Mouse (Mus musculus) limb, embryonic 14.5 days (tissue): ENCODE results near the gene Zbtb39. TPM values are rescaled to one million over a fixed set of nuclear protein-coding genes. Genes with fewer than 3 reads are reported as not detected.

Experiments
- ATAC-seq: fragments of 200-750 bp; cut with Nextera tagmentation; 2 replicates; pipeline ENCODE4 v1.8.0; 2017; ENCODE audit warnings: low read depth, moderate number of reproducible peaks, moderate TSS enrichment; ENCODE audit not compliant: low FRiP score
- DNase-seq: peaks from one replicate; pipeline ENCODE4 v3.0.0-alpha.2; 2015; ENCODE audit warnings: low spot score
- H3K27ac ChIP-seq: fragments of 300-500 bp; sonication (generic); replicated peaks from 2 replicates; pipeline ENCODE4 v1.5.1; 2014; ENCODE audit warnings: low read depth, mild to moderate bottlenecking, low read length, moderate library complexity, mixed read lengths
- H3K27me3 ChIP-seq: fragments of 300-500 bp; sonication (generic); 2 replicates; pipeline ENCODE4 v1.6.1; 2014; ENCODE audit warnings: low read length, mixed read lengths; ENCODE audit not compliant: control insufficient read depth, insufficient read depth
- H3K36me3 ChIP-seq: fragments of 300-500 bp; sonication (generic); 2 replicates; pipeline ENCODE4 v1.6.1; 2014; ENCODE audit warnings: mild to moderate bottlenecking, low read length, moderate library complexity, mixed read lengths; ENCODE audit not compliant: control insufficient read depth, insufficient read depth
- H3K4me1 ChIP-seq: fragments of 300-500 bp; sonication (generic); 2 replicates; pipeline ENCODE4 v1.6.1; 2014; ENCODE audit warnings: antibody characterized with exemption, low read length, mixed read lengths; ENCODE audit not compliant: control insufficient read depth, insufficient read depth
- H3K4me2 ChIP-seq: fragments of 300-500 bp; sonication (generic); replicated peaks from 2 replicates; pipeline ENCODE4 v1.6.1; 2014; ENCODE audit warnings: low read depth, mild to moderate bottlenecking, low read length, moderate library complexity; ENCODE audit not compliant: severe bottlenecking
- H3K4me3 ChIP-seq: fragments of 300-500 bp; sonication (generic); replicated peaks from 2 replicates; pipeline ENCODE4 v1.5.1; 2014; ENCODE audit warnings: low read length
- H3K9ac ChIP-seq: fragments of 300-500 bp; sonication (generic); 2 replicates; pipeline ENCODE4 v1.6.1; 2014; ENCODE audit warnings: mild to moderate bottlenecking, low read depth, low read length, moderate library complexity; ENCODE audit not compliant: severe bottlenecking
- H3K9me3 ChIP-seq: fragments of 300-500 bp; sonication (generic); 2 replicates; pipeline ENCODE4 v1.6.1; 2016; ENCODE audit warnings: low read length; ENCODE audit not compliant: control insufficient read depth
- POLR2A ChIP-seq: fragments of 200-500 bp; IDR thresholded peaks from 2 replicates; pipeline ENCODE4 v1.8.0; 2012; ENCODE audit warnings: inconsistent platforms, mild to moderate bottlenecking, moderate library complexity, borderline replicate concordance; ENCODE audit not compliant: insufficient read depth, insufficient read length; ENCODE audit errors: extremely low read depth
- WGBS: fragments of 180-500 bp; shearing (Covaris S2); extraction: QIAGEN DNeasy Blood & Tissue Kit; methylation state at CpG from one replicate; pipeline ENCODE4 v1.1.7; 2014; 5-methylcytosine and 5-hydroxymethylcytosine counted together
- polyA plus RNA-seq, 2 experiments: library from polyadenylated mRNA; depleted of rRNA in 1 of 2; stranded (reverse) in 1 of 2; unstranded in 1 of 2; fragments of >200 nt; fragmentation: Nextera tagmentation in 1 of 2; extraction: Ambion mirVana in 1 of 2; gene quantifications; 2 replicates each; pipeline versions ENCODE4 v1.2.1 to v1.2.3; 2012 to 2014

Gene Zbtb39
- polyA plus RNA-seq, 2 experiments, result 4.2 to 10.7 TPM

DNA sequence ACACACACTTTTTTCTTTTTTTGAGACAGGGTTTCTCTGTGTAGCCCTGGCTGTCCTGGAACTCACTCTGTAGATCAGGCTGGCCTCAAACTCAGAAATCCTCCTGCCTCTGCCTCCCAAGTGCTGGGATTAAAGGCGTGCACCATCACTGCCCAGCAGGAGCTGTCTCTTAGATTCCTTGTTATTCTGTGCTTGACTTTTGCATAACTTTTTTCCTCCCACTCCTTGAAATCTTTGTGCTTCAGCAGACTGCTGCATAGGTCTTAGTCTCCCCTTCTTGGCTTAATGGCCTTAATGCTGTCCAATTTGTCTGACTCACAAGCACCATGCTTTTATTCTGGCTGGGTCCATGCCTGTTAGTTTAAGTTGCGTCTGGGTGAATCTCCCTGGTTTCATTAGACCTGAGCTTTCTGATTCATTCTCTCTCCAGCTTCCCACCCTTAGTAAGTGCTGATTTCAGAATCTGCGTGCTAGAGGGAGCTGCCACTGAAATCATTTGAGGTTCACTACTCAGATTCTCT lies 30.4 kb upstream of the Zbtb39 start:
- 83% methylated on average over 3 of the region's 3 CpGs for WGBS
- no peak for ATAC-seq
- no peaks in the 10 kb centered on the region for H3K36me3 ChIP-seq

DNA sequence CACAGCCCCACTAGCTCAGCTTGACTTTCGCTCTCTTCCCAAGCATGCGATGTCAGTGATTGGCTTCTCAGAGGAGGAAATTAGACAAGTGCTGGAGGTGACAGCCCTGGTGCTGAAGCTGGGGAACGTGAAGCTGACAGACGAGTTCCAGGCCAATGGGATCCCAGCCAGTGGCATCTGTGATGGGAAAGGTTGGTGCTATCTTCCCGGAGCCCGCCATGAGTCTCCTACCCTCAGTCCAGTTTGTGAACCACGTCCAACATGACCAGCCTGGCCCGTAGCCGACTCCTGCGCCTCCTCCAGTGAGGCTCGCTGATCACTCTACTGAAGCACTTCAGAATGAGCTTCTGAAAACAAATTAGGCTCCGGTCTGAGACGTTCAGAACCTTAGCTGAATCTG lies 29.0 kb upstream of the Zbtb39 start:
- H3K4me1 ChIP-seq, result no peaks in the 10 kb centered on the region; the same call in 1 of the 2 replicates
- no peak for ATAC-seq
- WGBS, result 80% methylated on average over 13 of the region's 13 CpGs
- no peaks in the 10 kb centered on the region for H3K36me3 ChIP-seq
- H3K4me3 ChIP-seq, result no peak overlapping the region
- no peaks in the 10 kb centered on the region for H3K27me3 ChIP-seq
- DNase-seq, result no peak
- no peak overlapping the region for H3K27ac ChIP-seq
- no peak for TF ChIP-seq POLR2A
- no peak overlapping the region for H3K9ac ChIP-seq
- no peak overlapping the region for H3K4me2 ChIP-seq
- H3K9me3 ChIP-seq, result no peaks in the 10 kb centered on the region

More for the DNA sequence above, 30.4 kb upstream of the Zbtb39 start:
- Histone ChIP-seq H3K27me3 (no peaks in the 10 kb centered on the region), H3K4me3 (no peak overlapping the region), H3K9ac (no peak overlapping the region), H3K4me1 (no peaks in the 10 kb centered on the region; the same call in 1 of the 2 replicates), H3K27ac (no peak overlapping the region), H3K9me3 (no peaks in the 10 kb centered on the region), H3K4me2 (no peak overlapping the region)
- TF ChIP-seq POLR2A, result no peak
- no peak for DNase-seq

DNA sequence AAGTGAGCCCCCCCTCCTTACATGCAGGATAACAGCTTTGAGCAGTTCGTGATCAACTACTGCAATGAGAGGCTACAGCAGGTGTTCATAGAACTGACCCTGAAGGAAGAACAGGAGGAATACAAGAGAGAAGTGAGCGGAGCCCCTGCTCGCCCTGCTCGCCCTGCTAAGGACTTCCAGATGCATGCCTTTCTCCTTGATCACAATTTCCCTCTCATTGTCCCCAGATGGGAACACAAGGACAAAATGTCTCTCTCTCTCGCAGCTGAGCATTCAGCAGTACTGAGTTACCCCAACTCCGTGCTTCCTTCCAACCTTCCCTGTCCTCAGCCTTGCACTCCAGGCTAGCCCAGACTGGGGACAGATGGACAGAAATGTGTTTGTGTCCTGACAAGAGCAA lies 26.6 kb upstream of the Zbtb39 start:
- ATAC-seq, result no peak
- Histone ChIP-seq H3K27ac (no peak overlapping the region), H3K4me2 (no peak overlapping the region), H3K9ac (no peak overlapping the region), H3K27me3 (no peaks in the 10 kb centered on the region), H3K4me3 (no peak overlapping the region), H3K36me3 (no peaks in the 10 kb centered on the region), H3K4me1 (no peaks in the 10 kb centered on the region; the same call in 1 of the 2 replicates), H3K9me3 (no peaks in the 10 kb centered on the region)
- no peak for DNase-seq
- 49% methylated on average over 6 of the region's 6 CpGs for WGBS
- no peak for TF ChIP-seq POLR2A

DNA sequence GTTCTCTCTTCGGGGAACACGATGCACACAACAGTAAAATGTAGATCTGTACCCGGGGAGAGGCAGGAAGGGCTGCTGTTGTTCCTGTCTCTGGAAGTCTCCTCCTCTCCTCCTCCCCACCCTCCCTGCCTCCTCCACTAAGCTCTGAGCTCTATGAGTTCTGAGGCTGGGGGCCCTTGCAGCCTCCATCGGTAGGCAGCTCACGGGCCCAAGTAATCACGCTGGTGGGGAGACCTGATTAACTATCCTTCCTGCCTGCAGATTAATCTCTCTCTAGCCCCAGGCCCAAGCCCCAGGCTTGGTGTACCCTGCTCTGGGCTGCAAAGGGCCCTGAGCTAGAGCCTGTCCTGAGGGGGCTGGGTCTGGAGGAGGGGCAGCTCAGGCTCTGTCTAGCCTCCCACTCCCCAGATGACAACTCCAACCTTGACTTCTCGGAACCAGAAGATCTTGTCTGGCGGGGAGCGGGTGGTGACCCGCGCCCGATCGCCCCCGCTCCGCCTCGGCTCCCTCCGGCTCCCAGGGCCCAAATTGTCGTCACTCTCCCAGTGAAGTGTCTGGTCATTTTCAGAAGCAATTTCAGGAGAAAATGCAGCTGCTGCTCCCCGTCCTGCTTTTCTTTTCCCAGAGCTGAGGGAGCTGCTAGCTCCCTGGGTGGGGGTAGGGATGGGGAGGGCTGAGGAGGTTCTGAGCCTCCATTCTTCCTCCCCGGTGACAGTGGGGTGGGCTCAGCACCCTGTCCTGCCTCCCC lies 17.5 kb upstream of the Zbtb39 start:
- 14% methylated on average over 20 of the region's 20 CpGs for WGBS
- 0 out of 2 replicates have a peak, but pooled peaks cover 9% of the 10 kb centered on the region for H3K27me3 ChIP-seq
- no peaks in the 10 kb centered on the region for H3K4me1 ChIP-seq
- H3K27ac ChIP-seq, result no peak overlapping the region
- TF ChIP-seq POLR2A, result no peak
- H3K9me3 ChIP-seq, result no peaks in the 10 kb centered on the region
- ATAC-seq, result no peak
- H3K4me3 ChIP-seq, result no peak overlapping the region
- DNase-seq, result no peak
- peak overlapping the region; percentile 32 for H3K9ac ChIP-seq
- H3K4me2 ChIP-seq, result peak overlapping the region; percentile 31
- no peaks in the 10 kb centered on the region for H3K36me3 ChIP-seq

DNA sequence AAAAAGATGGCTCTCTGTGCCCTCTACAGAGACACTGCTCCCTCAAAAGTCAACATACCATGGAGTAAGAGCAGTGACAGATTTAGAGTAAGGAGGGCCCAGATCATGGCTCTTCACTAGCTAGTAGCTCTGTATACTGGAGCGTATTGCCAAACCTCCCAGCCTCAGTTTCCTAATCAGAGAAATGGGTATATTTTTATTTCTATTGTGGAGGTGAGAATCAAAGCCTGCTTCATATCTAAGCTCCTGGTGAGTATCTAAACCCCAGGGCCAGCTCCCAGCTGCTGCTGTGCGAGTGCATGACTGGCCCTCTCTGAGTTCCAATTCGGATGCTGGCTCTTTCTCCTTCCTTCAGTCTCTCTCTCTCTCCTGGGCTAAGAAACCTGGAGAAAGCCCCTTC lies 15.2 kb upstream of the Zbtb39 start, which contains the start of gene Tac2:
Tac2 (plus strand) TSS at position 301 of the 400 bp plus-strand sequence.
- Histone ChIP-seq H3K9ac (no peak within 1 kb of the TSS), H3K4me3 (no peak within 1 kb of the TSS), H3K27ac (no peak within 1 kb of the TSS), H3K4me1 (no peaks in the 10 kb centered on the region), H3K4me2 (no peak within 1 kb of the TSS), H3K27me3 (0 out of 2 replicates have a peak, but pooled peaks cover 9% of the 10 kb centered on the region), H3K9me3 (no peaks in the 10 kb centered on the region), H3K36me3 (no peaks in the 10 kb centered on the region)
- DNase-seq (no peak), ATAC-seq (no peak)
- 77% methylated on average over 3 of the region's 3 CpGs for WGBS
- no peak for TF ChIP-seq POLR2A
